Mouse (Mus musculus) myocyte (in vitro differentiated cells): ENCODE results near the gene Hist1h1e. TPM values are rescaled to one million over a fixed set of nuclear protein-coding genes. Genes with fewer than 3 reads are reported as not detected.
"Not testable (repeated sequence)": the region's sequence is repeated elsewhere in the genome, so short reads cannot be mapped to it uniquely, and the experiment has no call there.

Source experiments
- H3K27me3 ChIP-seq: one replicate; pipeline ENCODE4 v1.6.1; 2011; ENCODE audit not compliant: control insufficient read depth, insufficient read depth, insufficient read length
- H3K36me3 ChIP-seq: one replicate; pipeline ENCODE4 v1.6.1; 2011; ENCODE audit not compliant: control insufficient read depth, insufficient read depth
- H3K4me2 ChIP-seq: one replicate; pipeline ENCODE4 v1.6.1; 2011; ENCODE audit warnings: low read depth, control low read depth
- H3K4me3 ChIP-seq: one replicate; pipeline ENCODE4 v1.5.1; 2011; ENCODE audit warnings: mild to moderate bottlenecking, control low read depth, moderate library complexity
- H3K79me2 ChIP-seq: one replicate; pipeline ENCODE4 v1.6.1; 2011; ENCODE audit not compliant: control insufficient read depth, insufficient read depth
- H3ac ChIP-seq: one replicate; pipeline ENCODE4 v1.6.1; 2011; ENCODE audit not compliant: control insufficient read depth, insufficient read length
- CEBPB ChIP-seq: IDR thresholded peaks from 2 replicates; pipeline ENCODE4 v1.6.1; 2011; ENCODE audit warnings: mild to moderate bottlenecking, moderate library complexity; ENCODE audit not compliant: poor library complexity, insufficient read depth, severe bottlenecking
- E2F4 ChIP-seq: IDR thresholded peaks from one replicate; pipeline ENCODE4 v1.6.1; 2011; ENCODE audit warnings: mild to moderate bottlenecking, control low read depth, moderate library complexity; ENCODE audit not compliant: insufficient read depth
- MAX ChIP-seq: IDR thresholded peaks from one replicate; pipeline ENCODE4 v1.6.1; 2011; ENCODE audit warnings: low read depth, mild to moderate bottlenecking, control low read depth
- MYOD1 ChIP-seq, 3 experiments: IDR thresholded peaks; one replicate each; pipeline ENCODE4 v1.6.1; 2011; ENCODE audit warnings: control low read depth in 2 of 3, low read depth in 2 of 3, mild to moderate bottlenecking in 2 of 3, moderate library complexity in 1 of 3; ENCODE audit not compliant: insufficient read length in 2 of 3, control insufficient read depth in 1 of 3
- MYOG ChIP-seq, 3 experiments: IDR thresholded peaks; one replicate each; pipeline ENCODE4 v1.6.1; 2011; ENCODE audit warnings: control low read depth in 2 of 3, low read depth in 2 of 3, mild to moderate bottlenecking in 2 of 3; ENCODE audit not compliant: insufficient read length in 2 of 3, control insufficient read depth in 1 of 3, insufficient read depth in 1 of 3
- POLR2A ChIP-seq: IDR thresholded peaks from one replicate; pipeline ENCODE4 v1.6.1; 2011; ENCODE audit warnings: low read depth, mild to moderate bottlenecking, control low read depth, moderate library complexity; ENCODE audit not compliant: insufficient read length
- POLR2AphosphoS2 ChIP-seq: IDR thresholded peaks from one replicate; pipeline ENCODE4 v1.6.1; 2011; ENCODE audit warnings: low read depth, control low read depth; ENCODE audit not compliant: insufficient read length
- REST ChIP-seq: IDR thresholded peaks from one replicate; pipeline ENCODE4 v1.6.1; 2011; ENCODE audit warnings: mild to moderate bottlenecking, control low read depth, moderate library complexity; ENCODE audit not compliant: insufficient read depth, insufficient read length
- SRF ChIP-seq: IDR thresholded peaks from one replicate; pipeline ENCODE4 v1.6.1; 2011; ENCODE audit warnings: low read depth; ENCODE audit not compliant: control insufficient read depth, insufficient read length
- TCF12 ChIP-seq: IDR thresholded peaks from one replicate; pipeline ENCODE4 v1.6.1; 2011; ENCODE audit warnings: mild to moderate bottlenecking, control low read depth; ENCODE audit not compliant: poor library complexity, insufficient read depth, severe bottlenecking
- TCF3 ChIP-seq: IDR thresholded peaks from one replicate; pipeline ENCODE4 v1.6.1; 2011; ENCODE audit warnings: low read depth, control low read depth; ENCODE audit not compliant: insufficient read length
- USF1 ChIP-seq: IDR thresholded peaks from one replicate; pipeline ENCODE4 v1.6.1; 2011; ENCODE audit warnings: low read depth, mild to moderate bottlenecking, control low read depth, moderate library complexity
- polyA plus RNA-seq: library from polyadenylated mRNA; unstranded; fragments of >200 nt; fragmentation: generic; extraction: Trizol; gene quantifications from one replicate; pipeline ENCODE4 v1.2.1, GENCODE M21; 2012; ENCODE audit warnings: missing spikeins

Hist1h1e gene
- polyA plus RNA-seq = 4.7 TPM

DNA sequence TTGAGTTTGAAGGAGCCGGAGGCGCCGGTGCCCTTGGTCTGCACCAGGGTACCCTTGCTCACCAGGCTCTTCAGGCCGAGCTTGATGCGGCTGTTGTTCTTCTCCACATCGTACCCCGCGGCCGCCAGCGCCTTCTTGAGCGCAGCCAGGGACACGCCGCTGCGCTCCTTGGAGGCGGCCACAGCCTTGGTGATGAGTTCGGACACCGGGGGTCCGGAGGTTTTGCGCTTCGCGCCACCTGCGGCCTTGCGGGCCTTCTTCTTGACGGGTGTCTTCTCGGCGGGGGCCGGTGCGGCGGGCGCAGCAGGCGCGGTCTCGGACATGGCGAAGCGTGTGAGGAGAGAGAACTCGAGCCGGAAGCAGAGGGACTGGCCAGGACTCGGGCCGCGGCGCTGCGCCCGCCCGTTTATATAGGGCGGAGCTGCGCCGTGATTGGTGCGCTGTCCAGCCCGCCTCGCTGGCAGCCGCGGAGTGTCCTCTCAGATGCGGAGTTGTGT lies at the start of gene Hist1h1e:
Gene Hist1h1e (minus strand): TSS at position 384 of the 497 bp plus-strand sequence.
- not testable (repeated sequence) for H3K27me3 ChIP-seq, H3K36me3 ChIP-seq, H3ac ChIP-seq, H3K79me2 ChIP-seq
- peak within 1 kb of the TSS; percentile 87 for H3K4me3 ChIP-seq
- H3K4me2 ChIP-seq = peak within 1 kb of the TSS; percentile 93
- TF ChIP-seq POLR2A (peak; percentile 89), MYOG (IDR thresholded peaks at IDR 0.05; ENCODE audit: control insufficient read depth in 1 of 3, insufficient read depth in 1 of 3, insufficient read length in 2 of 3, low read depth in 2 of 3) (peak in 1 of 3 experiments; percentile 19), E2F4 (peak; percentile 16), REST (peak; percentile 40), POLR2AphosphoS2 (peak; percentile 96)

DNA sequence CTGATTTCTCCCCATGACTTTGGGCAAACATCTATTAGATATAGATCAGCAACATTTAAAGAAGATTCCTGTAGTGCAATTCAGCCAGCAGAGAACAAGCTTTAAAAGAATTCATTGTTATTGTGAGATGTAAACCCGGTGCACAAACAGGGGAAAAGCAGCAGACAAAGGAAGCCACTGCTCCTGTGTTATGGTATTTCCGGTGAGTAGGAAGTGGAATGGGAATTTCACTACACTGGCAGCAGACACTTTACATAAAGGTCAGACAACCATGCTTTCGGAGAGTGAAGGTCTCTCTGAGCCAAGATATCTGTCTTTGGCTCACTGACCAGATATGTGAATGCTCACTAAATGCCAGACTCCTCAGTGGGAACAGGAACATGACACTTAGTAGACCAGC lies 40.2 kb upstream of the Hist1h1e start:
- TF ChIP-seq CEBPB (no peak), SRF (no peak), MYOG (IDR thresholded peaks at IDR 0.05; ENCODE audit: control insufficient read depth in 1 of 3, insufficient read depth in 1 of 3, insufficient read length in 2 of 3, low read depth in 2 of 3) (no peak), TCF12 (no peak), USF1 (no peak), E2F4 (no peak), MAX (no peak), TCF3 (no peak), POLR2AphosphoS2 (no peak), MYOD1 (IDR thresholded peaks at IDR 0.05; ENCODE audit: control insufficient read depth in 1 of 3, insufficient read length in 2 of 3, low read depth in 2 of 3) (no peak), POLR2A (no peak), REST (no peak)
- Histone ChIP-seq H3K4me3 (no peak overlapping the region), H3K4me2 (no peak overlapping the region), H3K79me2 (no peaks in the 10 kb centered on the region), H3ac (no peak overlapping the region), H3K36me3 (no peaks in the 10 kb centered on the region), H3K27me3 (no peaks in the 10 kb centered on the region)

- TF ChIP-seq MYOD1 (IDR thresholded peaks at IDR 0.05; ENCODE audit: control insufficient read depth in 1 of 3, insufficient read length in 2 of 3, low read depth in 2 of 3) = no peak
- no peak for TF ChIP-seq TCF3
- no peak for TF ChIP-seq REST
- TF ChIP-seq CEBPB = no peak
- no peak for TF ChIP-seq E2F4
- TF ChIP-seq POLR2A = no peak
- no peak for TF ChIP-seq SRF
- TF ChIP-seq MAX = no peak
- H3K36me3 ChIP-seq = no peaks in the 10 kb centered on the region
- H3ac ChIP-seq = no peak overlapping the region
- H3K4me2 ChIP-seq = peak overlapping the region; percentile 3
- no peaks in the 10 kb centered on the region for H3K79me2 ChIP-seq
- H3K4me3 ChIP-seq = no peak overlapping the region
- H3K27me3 ChIP-seq = no peaks in the 10 kb centered on the region
Measured at GRCm38 (mm10) chr13:23659636-23660366, 37.4 kb upstream of the Hist1h1e start.

- TF ChIP-seq TCF12 (no peak), E2F4 (no peak), USF1 (no peak), MYOG (IDR thresholded peaks at IDR 0.05; ENCODE audit: control insufficient read depth in 1 of 3, insufficient read depth in 1 of 3, insufficient read length in 2 of 3, low read depth in 2 of 3) (no peak), POLR2A (no peak)
- H3K27me3 ChIP-seq = no peaks in the 10 kb centered on the region
- no peaks in the 10 kb centered on the region for H3K79me2 ChIP-seq
- H3K4me2 ChIP-seq = no peak overlapping the region
- no peaks in the 10 kb centered on the region for H3K36me3 ChIP-seq
- no peak overlapping the region for H3ac ChIP-seq
- H3K4me3 ChIP-seq = no peak overlapping the region
Measured at GRCm38 (mm10) chr13:23630653-23631052, 8.3 kb upstream of the Hist1h1e start.

DNA sequence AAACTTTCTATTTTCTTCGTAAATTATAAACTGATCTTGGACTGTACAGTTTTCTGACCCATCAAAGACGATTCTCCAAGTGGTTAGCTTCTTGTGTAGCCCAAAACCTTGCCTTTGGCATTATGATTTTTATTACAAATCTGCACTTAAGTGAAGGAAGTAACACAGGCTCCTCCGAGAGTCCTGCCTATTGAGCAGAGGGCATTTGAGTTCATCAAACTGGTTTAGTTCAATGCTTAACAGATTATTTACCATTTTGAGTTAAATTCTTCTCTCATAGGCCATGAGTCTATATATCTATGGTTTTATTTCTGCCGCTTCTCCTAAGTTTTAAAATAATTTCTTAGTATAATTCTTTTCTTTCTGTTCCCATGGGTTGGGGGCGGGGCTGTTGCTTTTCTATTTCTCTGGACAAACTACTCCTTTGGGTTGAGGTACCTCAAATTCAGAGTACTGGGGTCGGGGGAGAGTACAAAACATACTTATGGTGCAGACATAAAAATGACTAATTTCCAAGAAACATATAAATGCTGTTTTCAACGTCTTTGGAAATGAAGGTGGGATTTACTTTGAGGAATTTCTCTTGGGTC lies 598 bp upstream of the Hist1h1e start:
- Histone ChIP-seq H3ac (no peak overlapping the region), H3K36me3 (no peaks in the 10 kb centered on the region), H3K79me2 (no peaks in the 10 kb centered on the region), H3K4me2 (peak overlapping the region; percentile 84), H3K27me3 (no peaks in the 10 kb centered on the region), H3K4me3 (peak overlapping the region; percentile 87)
- no peak for TF ChIP-seq MAX
- no peak for TF ChIP-seq POLR2AphosphoS2
- no peak for TF ChIP-seq TCF3
- TF ChIP-seq CEBPB = no peak
- no peak for TF ChIP-seq MYOG (IDR thresholded peaks at IDR 0.05; ENCODE audit: control insufficient read depth in 1 of 3, insufficient read depth in 1 of 3, insufficient read length in 2 of 3, low read depth in 2 of 3)
